In the genomic region with DNA sequence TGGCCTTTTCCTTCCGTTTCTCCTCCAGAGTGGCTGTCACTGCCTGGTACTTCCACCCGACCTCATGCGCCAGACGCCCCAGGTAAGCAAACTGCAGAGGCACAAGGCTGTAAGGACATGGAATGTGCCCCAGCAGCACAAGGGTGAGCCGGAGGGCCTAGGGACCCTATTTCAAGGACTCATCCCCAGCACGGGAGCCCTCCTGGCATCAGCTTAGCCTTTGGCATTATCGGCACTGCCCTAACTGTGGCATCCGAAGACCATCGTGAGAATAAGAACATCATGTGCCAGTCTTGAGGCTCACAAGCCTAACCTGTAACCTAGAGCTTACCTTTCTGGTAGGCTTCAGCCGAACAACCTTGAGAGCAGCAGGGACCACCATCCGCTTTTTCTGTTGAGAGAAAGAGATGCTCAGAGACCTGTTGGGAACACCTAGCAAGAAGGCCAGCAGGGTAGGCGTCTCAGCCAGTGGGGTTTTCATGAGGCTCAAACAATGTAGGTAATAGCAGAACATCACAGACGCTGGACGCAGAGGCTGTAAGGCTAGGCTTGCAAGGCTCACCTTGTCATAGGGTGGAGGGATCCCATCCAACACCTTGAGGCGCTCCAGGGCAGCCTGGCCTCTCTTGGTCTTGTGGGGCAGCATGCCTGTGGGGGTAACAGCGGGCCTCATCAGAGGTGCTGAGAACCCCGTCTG, we compare ENCODE assay signal across 1 mouse cellular context.
TF ChIP-seq lines count a peak whose summit lies in the region.

No protein-coding gene starts in this region.

TF ChIP-seq in MEL, 35 proteins besides CTCF, POLR2A, EP300 and RAD21:
- TF ChIP-seq TBP (IDR thresholded peaks at IDR 0.05; ENCODE audit: low read depth, low read length) (no peak), TCF12 (IDR thresholded peaks at IDR 0.05; ENCODE audit: low read depth, low read length) (no peak), SIN3A (IDR thresholded peaks at IDR 0.05; ENCODE audit: low read length) (no peak), POLR2AphosphoS5 (IDR thresholded peaks at IDR 0.05; ENCODE audit: borderline replicate concordance, low read depth, low read length) (no peak), USF2 (IDR thresholded peaks at IDR 0.05; ENCODE audit: borderline replicate concordance in 1 of 2, insufficient read depth in 1 of 2, low read depth in 1 of 2, low read length in 2 of 2) (0 out of 4 replicates have a peak, but pooled peaks of 1 of the 2 experiments have one; percentile 17), ZMIZ1 (IDR thresholded peaks at IDR 0.05; ENCODE audit: low read depth, low read length) (no peak)
